Mouse (Mus musculus) ES-E14 (cell line): ENCODE measurements at regions not wholly inside any gene's neighbourhood (a gene's known extent, or its start where the extent isn't known, plus 50 kb on each side); places are given as distances from the start of the nearest gene placed in this dataset.

Experiments
- DNase-seq: peaks from one replicate; pipeline ENCODE4 v3.0.0-alpha.2; 2013; ENCODE audit warnings: low read depth, low spot score
- H3K27ac ChIP-seq: 2 replicates; pipeline ENCODE4 v1.5.1; 2012; ENCODE audit warnings: low read depth, mild to moderate bottlenecking, low read length, moderate library complexity, mixed read lengths; ENCODE audit not compliant: poor library complexity, insufficient read depth, severe bottlenecking
- H3K36me3 ChIP-seq: 2 replicates; pipeline ENCODE4 v1.6.1; 2012; ENCODE audit warnings: mild to moderate bottlenecking, low read length, moderate library complexity, mixed read lengths; ENCODE audit not compliant: control insufficient read depth, poor library complexity, insufficient read depth, severe bottlenecking
- H3K4me1 ChIP-seq, 2 experiments: fragments of 150-350 bp in 1 of 2; sonication (generic) in 1 of 2; 2 replicates each; pipeline ENCODE4 v1.6.1; 2012; ENCODE audit warnings: low read length in 2 of 2, mild to moderate bottlenecking in 1 of 2, mixed read lengths in 1 of 2; ENCODE audit not compliant: control insufficient read depth in 2 of 2, insufficient read depth in 2 of 2, poor library complexity in 1 of 2
- H3K4me3 ChIP-seq, 2 experiments: fragments of 150-350 bp in 1 of 2; sonication (generic) in 1 of 2; 2 replicates each; pipeline ENCODE4 v1.5.1; 2012; ENCODE audit warnings: low read length in 2 of 2, low read depth in 1 of 2, mild to moderate bottlenecking in 1 of 2, mixed read lengths in 1 of 2; ENCODE audit not compliant: insufficient read depth in 1 of 2, poor library complexity in 1 of 2, severe bottlenecking in 1 of 2
- H3K9ac ChIP-seq: 2 replicates; pipeline ENCODE4 v1.6.1; 2012; ENCODE audit warnings: low read depth, mild to moderate bottlenecking, low read length, mixed read lengths; ENCODE audit not compliant: poor library complexity, insufficient read depth, severe bottlenecking
- H3K9me3 ChIP-seq: fragments of 150-350 bp; sonication (generic); 2 replicates; pipeline ENCODE4 v1.6.1; 2012; ENCODE audit warnings: low read depth, mild to moderate bottlenecking, low read length; ENCODE audit not compliant: control insufficient read depth, insufficient read depth
- MAFK ChIP-seq: IDR thresholded peaks from 2 replicates; pipeline ENCODE4 v1.6.1; 2014; ENCODE audit warnings: mild to moderate bottlenecking, low read depth, low read length, inconsistent platforms; ENCODE audit not compliant: insufficient read depth
- ZC3H11A ChIP-seq: IDR thresholded peaks from 2 replicates; pipeline ENCODE4 v1.6.1; 2012; ENCODE audit warnings: low read depth, mild to moderate bottlenecking, inconsistent platforms, low read length, borderline replicate concordance
- in situ Hi-C, 2 experiments: fragments of 600-800 bp; cut with MboI; formaldehyde crosslinking; loops; one replicate each; pipeline ENCODE4 v1.15.1; 2025; ENCODE audit warnings: low sequenced_read_pairs in 2 of 2, inconsistent platforms in 1 of 2; ENCODE audit not compliant: unreplicated experiment in 2 of 2

- H3K27ac ChIP-seq: no peak overlapping the region
- H3K36me3 ChIP-seq: no peaks in the 10 kb centered on the region
- in situ Hi-C loops: loop anchor here (5.0 to 10.0 kb wide), 4 partner anchors 147 to 158 kb away; no protein-coding TSS in a partner anchor
- TF ChIP-seq ZC3H11A: no peak
- DNase-seq: peak; percentile 19
- H3K9ac ChIP-seq: no peak overlapping the region
- H3K9me3 ChIP-seq: no peaks in the 10 kb centered on the region
- H3K4me1 ChIP-seq: no peaks in the 10 kb centered on the region
- H3K4me3 ChIP-seq: no peak overlapping the region
Observed at GRCm38 (mm10) chr7:82119866-82120265, 53.8 kb upstream of the Sh3gl3 start.

GRCm38 (mm10) chr7:82121746-82122145 is 51.9 kb upstream of the Sh3gl3 start:
- in situ Hi-C loops: loop anchor here (5.0 to 10.0 kb wide), 3 partner anchors 146 to 157 kb away; no protein-coding TSS in a partner anchor
- no peak for TF ChIP-seq MAFK
- peak; percentile 98 for TF ChIP-seq ZC3H11A
- no peak overlapping the region for H3K4me3 ChIP-seq
- H3K27ac ChIP-seq: no peak overlapping the region
- no peaks in the 10 kb centered on the region for H3K36me3 ChIP-seq
- peak; percentile 62 for DNase-seq
- no peaks in the 10 kb centered on the region for H3K9me3 ChIP-seq
- H3K9ac ChIP-seq: no peak overlapping the region
- no peaks in the 10 kb centered on the region for H3K4me1 ChIP-seq
